Mouse (Mus musculus) stomach, postnatal 0 days (tissue): Measurements from ENCODE around the gene Slc4a4. TPM values are rescaled to one million over a fixed set of nuclear protein-coding genes. Genes with fewer than 3 reads are reported as not detected.
"Not testable (repeated sequence)": the region's sequence is repeated elsewhere in the genome, so short reads cannot be mapped to it uniquely, and the experiment has no call there.

Experiments
- ATAC-seq: fragments of 200-750 bp; cut with Nextera tagmentation; 2 replicates; pipeline ENCODE4 v1.8.0; 2017; ENCODE audit not compliant: low FRiP score, low TSS enrichment
- DNase-seq: peaks from one replicate; pipeline ENCODE4 v3.0.0-alpha.2; 2016; ENCODE audit warnings: low spot score
- H3K27ac ChIP-seq: fragments of 300-500 bp; sonication (generic); replicated peaks from 2 replicates; pipeline ENCODE4 v1.5.1; 2014; ENCODE audit warnings: mild to moderate bottlenecking, control low read depth
- H3K27me3 ChIP-seq: fragments of 300-500 bp; sonication (generic); 2 replicates; pipeline ENCODE4 v1.6.1; 2014; ENCODE audit warnings: low read length; ENCODE audit not compliant: control insufficient read depth, insufficient read depth
- H3K36me3 ChIP-seq: fragments of 300-500 bp; sonication (generic); 2 replicates; pipeline ENCODE4 v1.6.1; 2014; ENCODE audit warnings: low read length, mixed read lengths; ENCODE audit not compliant: control insufficient read depth, insufficient read depth
- H3K4me1 ChIP-seq: fragments of 300-500 bp; sonication (generic); replicated peaks from 2 replicates; pipeline ENCODE4 v1.6.1; 2014; ENCODE audit warnings: antibody characterized with exemption; ENCODE audit not compliant: control insufficient read depth, insufficient read depth
- H3K4me2 ChIP-seq: fragments of 300-500 bp; sonication (generic); replicated peaks from 2 replicates; pipeline ENCODE4 v1.6.1; 2014; ENCODE audit warnings: low read depth, mild to moderate bottlenecking, control low read depth, moderate library complexity
- H3K4me3 ChIP-seq: fragments of 300-500 bp; sonication (generic); 2 replicates; pipeline ENCODE4 v1.5.1; 2014; ENCODE audit warnings: low read depth, low read length, control low read depth
- H3K9ac ChIP-seq: fragments of 300-500 bp; sonication (generic); 2 replicates; pipeline ENCODE4 v1.6.1; 2014; ENCODE audit warnings: mild to moderate bottlenecking, low read length, control low read depth, mixed read lengths
- H3K9me3 ChIP-seq: fragments of 300-500 bp; sonication (generic); 2 replicates; pipeline ENCODE4 v1.6.1; 2016; ENCODE audit warnings: low read length; ENCODE audit not compliant: control insufficient read depth
- CTCF ChIP-seq: IDR thresholded peaks from 2 replicates; pipeline ENCODE4 v1.5.1; 2016; ENCODE audit warnings: antibody characterized with exemption, low read depth, mild to moderate bottlenecking, moderate library complexity
- EP300 ChIP-seq: optimal IDR thresholded peaks from 2 replicates; pipeline ENCODE3; 2016; ENCODE audit warnings: antibody characterized with exemption
- WGBS: fragments of 180-500 bp; shearing (Covaris S2); extraction: QIAGEN DNeasy Blood & Tissue Kit; methylation state at CpG from one replicate; pipeline ENCODE4 v1.1.7; 2014; 5-methylcytosine and 5-hydroxymethylcytosine counted together
- polyA plus RNA-seq: library from polyadenylated mRNA; unstranded; fragments of >200 nt; fragmentation: Nextera tagmentation; extraction: Ambion mirVana; gene quantifications from 2 replicates; pipeline ENCODE4 v1.2.1, GENCODE M21; 2015

Slc4a4 gene
- polyA plus RNA-seq, 1 experiment from 2014 or later = 6.3 TPM

DNA sequence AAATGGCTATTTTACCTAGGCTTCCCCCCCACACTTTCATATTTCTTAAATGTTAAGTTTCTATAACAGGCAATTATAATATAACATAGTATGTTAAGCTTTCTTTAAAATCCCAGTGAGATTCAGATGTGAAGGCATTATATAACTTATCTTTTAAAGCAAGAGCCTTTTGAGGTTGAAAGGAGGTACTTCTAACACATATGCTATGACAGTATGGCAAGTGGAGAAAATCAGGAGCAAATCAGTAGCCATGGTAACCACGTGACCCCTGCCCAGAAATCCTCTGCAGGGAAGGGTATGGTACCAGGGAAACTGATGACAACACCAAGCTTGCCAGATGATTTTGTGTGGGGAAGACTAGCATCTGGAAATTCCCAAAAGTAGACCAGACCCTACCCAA lies 222.2 kb downstream of the Slc4a4 start:
- Histone ChIP-seq H3K27me3 (no peaks in the 10 kb centered on the region), H3K4me1 (no peaks in the 10 kb centered on the region), H3K36me3 (no peaks in the 10 kb centered on the region), H3K4me2 (no peak overlapping the region), H3K9ac (no peak overlapping the region), H3K4me3 (no peak overlapping the region), H3K27ac (no peak overlapping the region), H3K9me3 (no peaks in the 10 kb centered on the region)
- TF ChIP-seq CTCF = no peak
- no peak for TF ChIP-seq EP300
- DNase-seq (no peak), ATAC-seq (no peak)
- 91% methylated on average over 1 of the region's 1 CpGs for WGBS

DNA sequence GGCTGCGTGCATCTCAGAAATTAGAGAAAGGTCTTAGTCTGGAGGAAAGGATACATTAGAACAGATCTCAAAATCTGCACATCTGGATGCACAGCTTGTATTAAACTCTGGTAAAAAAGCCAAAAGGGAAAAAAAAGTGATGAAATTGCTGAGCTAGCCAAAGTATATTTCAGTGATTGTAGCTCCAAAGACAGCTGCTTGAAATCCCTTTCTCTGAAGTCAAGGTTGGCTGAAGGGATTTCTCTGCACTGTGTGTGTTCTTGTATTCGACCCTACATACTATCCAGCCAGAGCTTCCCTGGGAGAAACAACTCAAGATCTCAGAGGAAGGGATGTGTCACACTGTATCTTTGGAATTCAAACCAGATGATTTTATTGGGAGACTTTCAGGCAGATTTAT lies 223.2 kb downstream of the Slc4a4 start:
- 72% methylated on average over 2 of the region's 2 CpGs for WGBS
- no peak overlapping the region for H3K4me2 ChIP-seq
- H3K4me1 ChIP-seq = no peaks in the 10 kb centered on the region
- H3K36me3 ChIP-seq = no peaks in the 10 kb centered on the region
- H3K9ac ChIP-seq = no peak overlapping the region
- no peaks in the 10 kb centered on the region for H3K27me3 ChIP-seq
- DNase-seq = no peak
- H3K9me3 ChIP-seq = no peaks in the 10 kb centered on the region
- TF ChIP-seq EP300 = no peak
- TF ChIP-seq CTCF = no peak
- H3K27ac ChIP-seq = no peak overlapping the region
- H3K4me3 ChIP-seq = no peak overlapping the region
- ATAC-seq = no peak

DNA sequence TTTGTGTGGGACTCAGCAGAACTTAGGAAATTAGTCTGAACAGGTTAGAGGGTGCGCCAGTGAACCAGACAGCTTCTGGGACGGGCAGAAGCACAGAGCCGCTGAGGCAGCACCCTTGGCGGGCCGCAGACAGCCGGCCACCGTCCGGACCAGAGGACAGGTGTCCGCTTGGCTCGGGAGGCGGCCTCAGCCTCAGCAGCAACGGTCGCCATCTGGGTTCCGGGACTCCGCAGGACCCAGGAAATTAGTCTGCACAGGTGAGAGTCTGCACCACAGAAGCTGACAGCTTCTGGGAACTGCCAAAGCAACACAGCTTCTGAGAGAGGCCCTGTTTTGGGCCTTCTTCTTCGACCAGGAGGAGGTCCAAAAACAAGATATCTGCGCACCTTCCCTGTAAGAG lies 225.4 kb downstream of the Slc4a4 start:
- not testable (repeated sequence) for DNase-seq, H3K4me2 ChIP-seq, H3K27ac ChIP-seq, H3K36me3 ChIP-seq, H3K4me3 ChIP-seq, H3K9me3 ChIP-seq, H3K9ac ChIP-seq, H3K4me1 ChIP-seq, ATAC-seq, H3K27me3 ChIP-seq
- 93% methylated on average over 15 of the region's 17 CpGs for WGBS

DNA sequence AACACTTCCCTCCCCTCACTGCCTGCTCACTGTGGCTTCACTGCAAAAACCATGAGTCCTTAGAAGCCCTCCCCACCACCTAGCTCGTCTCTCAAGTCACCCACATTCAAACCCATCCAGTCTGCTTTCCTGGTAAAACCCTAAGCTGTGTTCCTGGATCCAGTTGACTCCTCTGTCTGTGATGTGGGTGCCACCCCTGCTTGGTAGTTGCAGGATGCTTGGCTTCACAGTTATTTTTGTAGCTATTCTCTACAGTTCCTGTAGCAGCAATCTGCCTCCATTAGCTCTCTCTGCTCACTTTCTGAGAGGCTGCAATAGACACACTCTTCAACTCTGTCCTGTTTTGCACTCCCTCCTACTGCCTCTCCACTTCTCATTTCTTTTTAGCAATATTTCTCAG lies 234.3 kb downstream of the Slc4a4 start:
- Histone ChIP-seq H3K4me3 (no peak overlapping the region), H3K27me3 (no peaks in the 10 kb centered on the region), H3K9me3 (no peaks in the 10 kb centered on the region), H3K4me2 (no peak overlapping the region), H3K27ac (no peak overlapping the region), H3K36me3 (no peaks in the 10 kb centered on the region), H3K9ac (no peak overlapping the region), H3K4me1 (no peaks in the 10 kb centered on the region)
- no peak for ATAC-seq
- TF ChIP-seq CTCF (no peak), EP300 (no peak)
- no peak for DNase-seq
- 65% methylated on average over 1 of the region's 1 CpGs for WGBS

DNA sequence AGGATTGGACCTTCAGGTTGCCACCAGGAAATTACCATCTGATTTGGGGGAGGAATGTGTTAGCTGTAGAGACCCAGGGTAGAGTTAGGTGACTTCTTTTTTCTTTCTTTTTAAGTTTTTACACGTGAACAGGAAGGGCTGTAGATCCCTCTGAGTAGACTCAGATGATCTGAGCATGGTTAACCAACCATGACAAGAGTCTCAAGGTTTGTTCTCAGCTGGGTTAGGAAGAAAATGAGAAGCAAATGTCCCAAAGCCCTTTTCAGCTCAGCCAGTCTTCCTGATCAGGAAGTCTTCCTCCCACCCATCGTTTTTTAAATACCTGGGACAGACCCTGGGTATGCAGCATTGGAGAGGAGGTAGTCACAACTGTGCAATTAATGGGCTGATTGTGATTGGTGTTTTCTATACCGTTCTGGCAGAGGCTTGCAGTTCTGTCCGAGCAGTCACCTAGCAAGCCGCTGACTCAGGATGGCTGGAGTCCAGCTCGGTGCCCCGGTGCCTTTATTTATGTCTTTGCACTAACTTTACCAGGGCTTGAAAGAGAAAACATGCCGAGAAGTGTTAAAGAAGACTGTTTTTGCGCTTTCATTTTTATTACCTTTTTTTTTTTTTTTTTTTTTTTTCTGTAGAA lies 236.8 kb downstream of the Slc4a4 start:
- WGBS = 74% methylated on average over 9 of the region's 9 CpGs
- H3K9ac ChIP-seq = no peak overlapping the region
- H3K9me3 ChIP-seq = no peaks in the 10 kb centered on the region
- no peaks in the 10 kb centered on the region for H3K4me1 ChIP-seq
- H3K4me3 ChIP-seq = no peak overlapping the region
- TF ChIP-seq EP300 = no peak
- no peak for TF ChIP-seq CTCF
- H3K27ac ChIP-seq = no peak overlapping the region
- H3K27me3 ChIP-seq = no peaks in the 10 kb centered on the region
- H3K4me2 ChIP-seq = no peak overlapping the region
- ATAC-seq (no peak), DNase-seq (no peak)
- no peaks in the 10 kb centered on the region for H3K36me3 ChIP-seq

DNA sequence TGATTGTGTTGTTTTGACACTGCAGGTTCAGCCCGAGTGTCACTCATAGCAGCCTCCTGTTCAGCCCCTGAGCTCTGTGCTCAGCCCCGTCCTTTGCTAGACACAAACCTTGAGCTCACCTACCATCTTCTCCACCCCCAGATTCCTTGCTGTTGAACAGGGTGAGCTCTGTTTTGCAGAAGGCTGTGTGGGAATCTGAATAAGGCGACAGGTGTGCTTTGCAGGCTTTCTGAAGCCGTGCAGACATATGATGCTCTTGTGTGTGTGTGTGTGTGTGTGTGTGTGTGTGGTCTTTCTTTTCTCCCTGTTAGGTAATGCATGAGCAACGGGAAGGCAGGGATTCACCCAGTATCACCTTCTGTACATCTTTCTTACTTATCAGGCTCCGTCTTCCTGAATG lies 241.6 kb downstream of the Slc4a4 start:
- ATAC-seq (no peak), DNase-seq (no peak)
- Histone ChIP-seq H3K27ac (no peak overlapping the region), H3K9ac (no peak overlapping the region), H3K9me3 (no peaks in the 10 kb centered on the region), H3K27me3 (no peaks in the 10 kb centered on the region), H3K4me1 (no peaks in the 10 kb centered on the region), H3K4me3 (no peak overlapping the region), H3K36me3 (no peaks in the 10 kb centered on the region), H3K4me2 (no peak overlapping the region)
- 88% methylated on average over 6 of the region's 6 CpGs for WGBS
- TF ChIP-seq CTCF (no peak), EP300 (no peak)
